Mouse (Mus musculus): Measurements from ENCODE around the gene Cdk5.

Gene Cdk5

DNA sequence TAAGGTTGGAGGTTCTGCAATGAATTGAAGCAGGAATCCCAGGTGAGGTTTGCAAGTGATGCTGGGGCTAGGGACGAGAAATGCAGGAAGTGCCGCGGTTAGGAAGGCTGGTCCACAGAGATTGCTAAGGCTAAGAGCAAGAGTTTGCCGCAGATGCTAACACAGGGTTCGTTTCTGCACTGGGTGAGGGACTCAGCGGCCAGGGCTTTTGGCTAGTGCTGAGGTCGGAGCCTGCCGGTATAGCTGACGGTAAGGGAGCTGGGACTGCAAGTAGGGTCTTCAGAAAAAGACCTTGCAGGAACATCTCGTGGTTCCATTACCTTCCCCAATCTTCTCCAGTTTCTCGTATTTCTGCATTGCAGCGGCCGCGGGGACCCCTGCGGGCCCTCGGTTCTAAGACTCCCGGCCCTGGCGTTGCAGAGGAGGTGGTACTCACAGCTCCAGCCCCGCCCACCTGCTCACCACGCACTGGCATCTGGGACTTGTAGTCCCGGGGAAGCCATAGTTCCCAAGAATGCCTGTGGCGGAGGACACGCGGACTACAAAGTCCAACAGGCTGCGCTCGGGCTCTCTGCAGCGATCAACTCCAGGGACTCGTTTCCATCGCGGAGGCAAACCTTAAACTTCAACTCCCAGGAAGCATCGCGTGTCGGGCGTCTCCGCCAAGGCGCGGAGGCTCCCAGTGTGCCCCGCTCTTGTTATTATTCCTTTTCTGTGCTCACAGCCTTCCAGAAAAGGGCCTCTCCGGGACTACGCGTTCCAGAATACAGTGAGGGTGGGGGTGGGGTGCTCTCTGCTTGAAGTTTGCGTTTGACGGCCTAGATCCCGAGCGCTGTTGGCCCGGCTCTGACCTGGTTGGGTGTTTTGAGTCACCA, at the start of gene Cdk5, which contains the start of gene Slc4a2:
TSS of gene Cdk5 (minus strand) at position 402 of the 875 bp plus-strand sequence.
TSS of gene Slc4a2 (plus strand) at position 709 of the 875 bp plus-strand sequence.
- peak; percentile 98 to 100 for DNase-seq (ENCODE audit: low spot score in 2 of 2)

DNA sequence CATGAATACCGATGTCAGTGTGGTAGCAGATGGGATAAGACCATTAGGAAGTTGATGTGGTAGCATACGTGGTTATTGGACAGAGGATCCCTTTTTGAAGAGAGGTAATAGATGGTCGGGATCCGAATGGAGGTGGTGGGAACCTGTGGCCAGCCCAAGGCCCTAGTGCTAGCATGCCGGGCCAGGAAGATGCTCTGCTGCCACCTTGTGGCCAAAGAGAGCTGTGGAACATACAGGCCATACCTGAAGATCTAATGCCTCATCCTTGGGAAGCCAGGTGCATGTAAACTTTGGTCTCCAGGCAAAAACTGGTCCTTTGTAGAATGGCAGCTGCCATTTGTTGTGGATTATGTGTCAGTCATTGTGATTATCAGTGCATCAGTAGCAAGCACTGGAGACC, 47.3 kb upstream of the Cdk5 start:
- peak in 1 of 2 experiments; percentile 53 for DNase-seq (ENCODE audit: low spot score in 2 of 2)

DNA sequence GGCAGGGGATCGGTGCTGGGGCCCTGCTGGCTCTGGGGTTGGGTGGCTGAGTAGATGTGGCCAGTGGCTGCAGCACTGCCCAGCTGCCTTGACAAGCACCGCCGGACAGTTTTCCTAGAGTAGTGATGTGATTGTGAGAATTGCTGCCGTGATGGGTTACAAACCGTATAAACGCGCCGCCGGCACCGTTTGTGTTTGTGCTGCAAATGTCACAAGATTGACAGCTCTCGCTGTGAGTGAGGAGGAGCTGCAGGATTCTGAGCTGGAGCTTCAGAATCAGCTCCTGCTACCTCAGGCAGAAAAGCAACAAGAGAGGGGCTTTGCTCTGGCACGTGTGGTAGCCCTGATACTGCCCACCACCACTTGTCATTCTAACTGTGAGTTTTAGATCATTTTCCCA, 43.4 kb upstream of the Cdk5 start:
- no peak for DNase-seq (ENCODE audit: low spot score in 2 of 2)

DNA sequence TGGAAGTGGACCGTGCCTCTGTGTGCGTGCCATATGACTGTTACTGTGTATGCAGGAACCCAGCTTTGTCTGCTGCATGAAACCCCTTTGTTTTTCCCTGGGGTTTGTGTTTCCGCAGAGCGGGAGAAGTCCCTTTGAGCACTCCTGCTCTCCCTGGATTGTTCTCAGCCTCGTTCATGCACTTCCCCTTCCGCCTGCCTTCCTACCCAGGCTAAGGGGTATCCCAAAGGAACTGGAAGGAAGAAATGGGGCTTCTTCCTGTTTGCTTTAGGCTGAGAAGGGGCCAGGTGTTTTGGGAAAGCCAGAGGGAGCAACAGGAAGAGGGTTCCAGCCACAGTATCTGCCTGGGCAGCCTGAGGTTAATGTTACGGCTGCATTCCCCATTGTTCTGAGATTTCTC, 32.3 kb upstream of the Cdk5 start:
- DNase-seq (ENCODE audit: low spot score in 2 of 2), result no peak

DNA sequence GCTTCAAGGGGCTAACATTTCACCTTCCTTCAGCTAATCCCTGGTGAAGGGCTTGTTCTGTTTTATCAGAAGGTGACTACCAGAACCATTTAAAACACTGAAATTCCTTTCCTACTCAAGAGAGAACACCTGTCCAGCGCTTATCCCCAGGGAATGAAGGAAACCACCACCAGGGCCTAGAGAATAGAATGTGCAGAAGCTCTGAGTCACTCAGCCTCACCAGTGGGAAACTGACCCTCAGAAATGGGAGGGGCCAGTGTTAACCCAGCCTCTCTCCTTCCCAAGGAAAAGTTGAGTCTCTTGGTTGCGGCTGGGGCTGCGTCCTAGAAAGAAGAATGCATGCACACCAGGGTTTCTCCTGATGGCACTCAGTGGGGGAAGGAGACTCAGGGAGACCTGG, 31.7 kb upstream of the Cdk5 start:
- DNase-seq (ENCODE audit: low spot score in 2 of 2), result no peak

DNA sequence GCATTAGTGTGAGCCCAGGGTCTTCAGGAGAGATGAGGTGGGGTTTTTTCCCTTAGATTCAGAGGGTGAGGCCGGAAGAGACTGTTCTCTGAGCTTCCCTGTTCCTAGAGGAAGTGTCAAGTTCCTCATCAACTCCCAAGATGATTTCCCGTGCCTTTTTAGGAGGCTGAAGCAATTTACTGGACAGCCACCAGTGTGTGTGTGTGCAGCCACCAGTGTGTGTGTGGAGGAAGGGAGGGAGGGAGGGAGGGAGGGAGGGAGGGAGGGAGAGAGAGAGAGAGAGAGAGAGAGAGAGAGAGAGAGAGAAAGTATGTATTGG, 30.6 kb upstream of the Cdk5 start:
- no peak for DNase-seq (ENCODE audit: low spot score in 2 of 2)

DNA sequence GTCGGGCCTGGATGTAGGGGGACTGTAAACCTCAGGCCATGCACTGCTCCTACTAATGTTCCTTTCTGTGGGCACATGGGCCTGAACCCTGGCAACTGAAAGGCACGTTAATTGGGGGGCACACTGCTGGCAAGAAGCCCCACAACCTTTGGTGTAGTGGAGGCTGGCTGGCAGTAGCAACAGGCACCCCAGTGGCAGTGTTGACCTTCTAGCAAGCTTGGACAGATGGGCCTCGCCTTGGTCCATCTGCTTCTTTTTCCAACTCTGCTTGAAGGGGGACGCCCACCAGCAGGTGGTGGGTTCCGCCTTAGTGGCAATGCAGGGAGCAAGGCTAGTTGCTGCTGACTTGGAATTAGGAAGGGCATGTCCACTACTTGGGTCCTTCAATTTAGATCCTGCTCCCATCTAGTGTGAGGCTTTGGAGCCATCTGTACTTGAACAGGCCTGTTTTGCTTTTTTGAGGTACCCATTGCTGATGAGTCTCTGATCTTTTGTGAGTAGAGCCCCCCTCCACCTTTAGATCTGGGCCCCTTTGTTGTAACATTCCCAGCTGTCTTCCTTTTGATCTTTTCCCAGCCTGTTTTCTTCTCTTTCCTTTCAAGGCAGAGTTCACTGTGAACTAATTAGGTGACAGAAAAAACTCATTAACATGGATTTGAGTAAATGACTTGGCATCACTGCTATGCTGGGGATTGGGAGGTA, 30.1 kb upstream of the Cdk5 start:
- no peak for DNase-seq (ENCODE audit: low spot score in 2 of 2)

DNA sequence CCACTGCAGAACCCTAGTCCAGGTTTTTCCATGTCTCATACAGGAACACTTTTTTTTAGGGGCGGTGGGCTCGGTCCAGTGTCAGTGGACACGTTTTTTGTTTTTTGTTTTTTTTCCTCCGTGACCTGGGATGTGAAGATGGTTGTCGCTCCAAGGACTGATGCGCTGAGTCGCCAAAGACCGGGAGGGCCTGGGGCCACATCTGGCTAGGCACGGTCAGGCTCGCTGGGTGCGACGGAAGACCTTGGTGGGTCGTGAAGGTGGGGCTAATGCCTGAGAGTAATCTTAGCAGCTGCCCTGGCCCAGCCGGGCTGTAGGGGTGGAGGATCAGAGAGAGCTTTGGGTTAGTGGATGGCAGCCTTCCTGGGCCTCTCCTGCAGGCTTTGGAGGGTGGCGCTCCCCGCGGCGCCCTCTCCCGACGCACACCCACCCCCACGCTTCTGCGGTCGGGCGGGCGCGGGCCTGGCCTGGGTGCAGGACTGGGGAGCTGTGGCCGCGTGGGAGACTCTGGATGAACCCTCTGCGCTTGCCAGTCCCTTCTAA, 29.4 kb upstream of the Cdk5 start:
- DNase-seq (ENCODE audit: low spot score in 2 of 2), result peak in 1 of 2 experiments; percentile 28

DNA sequence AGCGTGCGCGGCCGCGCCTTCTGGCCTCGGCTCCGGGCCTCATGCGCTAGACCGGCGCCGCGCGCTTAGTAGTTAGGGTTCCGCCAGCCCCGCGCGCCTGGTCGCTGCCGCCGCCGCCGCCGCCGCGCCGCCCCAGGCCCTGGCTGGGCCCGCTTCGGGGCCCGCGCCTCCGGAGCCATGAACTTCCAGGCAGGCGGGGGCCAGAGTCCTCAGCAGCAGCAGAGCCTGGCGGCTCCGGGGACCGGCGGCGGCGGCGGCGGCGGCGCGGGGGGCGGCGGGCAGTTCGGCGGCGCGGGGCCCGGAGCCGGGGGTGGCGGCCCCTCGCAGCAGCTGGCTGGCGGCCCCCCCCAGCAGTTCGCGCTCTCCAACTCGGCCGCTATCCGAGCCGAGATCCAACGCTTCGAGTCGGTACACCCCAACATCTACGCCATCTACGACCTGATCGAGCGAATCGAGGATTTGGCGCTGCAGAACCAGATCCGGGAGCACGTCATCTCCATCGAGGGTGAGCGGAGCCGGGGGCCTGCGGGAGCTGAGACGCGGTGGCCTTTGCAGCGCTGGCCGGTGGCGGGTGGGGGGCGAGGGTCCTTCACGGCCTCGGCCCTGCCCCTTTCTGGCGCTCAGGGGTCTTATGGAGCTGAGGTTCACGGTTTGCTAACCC, 28.8 kb upstream of the Cdk5 start, which contains the start of gene Agap3:
TSS of gene Agap3 (plus strand) at position 148 of the 661 bp plus-strand sequence.
- DNase-seq (ENCODE audit: low spot score in 2 of 2), result peak in 1 of 2 experiments; percentile 36

DNA sequence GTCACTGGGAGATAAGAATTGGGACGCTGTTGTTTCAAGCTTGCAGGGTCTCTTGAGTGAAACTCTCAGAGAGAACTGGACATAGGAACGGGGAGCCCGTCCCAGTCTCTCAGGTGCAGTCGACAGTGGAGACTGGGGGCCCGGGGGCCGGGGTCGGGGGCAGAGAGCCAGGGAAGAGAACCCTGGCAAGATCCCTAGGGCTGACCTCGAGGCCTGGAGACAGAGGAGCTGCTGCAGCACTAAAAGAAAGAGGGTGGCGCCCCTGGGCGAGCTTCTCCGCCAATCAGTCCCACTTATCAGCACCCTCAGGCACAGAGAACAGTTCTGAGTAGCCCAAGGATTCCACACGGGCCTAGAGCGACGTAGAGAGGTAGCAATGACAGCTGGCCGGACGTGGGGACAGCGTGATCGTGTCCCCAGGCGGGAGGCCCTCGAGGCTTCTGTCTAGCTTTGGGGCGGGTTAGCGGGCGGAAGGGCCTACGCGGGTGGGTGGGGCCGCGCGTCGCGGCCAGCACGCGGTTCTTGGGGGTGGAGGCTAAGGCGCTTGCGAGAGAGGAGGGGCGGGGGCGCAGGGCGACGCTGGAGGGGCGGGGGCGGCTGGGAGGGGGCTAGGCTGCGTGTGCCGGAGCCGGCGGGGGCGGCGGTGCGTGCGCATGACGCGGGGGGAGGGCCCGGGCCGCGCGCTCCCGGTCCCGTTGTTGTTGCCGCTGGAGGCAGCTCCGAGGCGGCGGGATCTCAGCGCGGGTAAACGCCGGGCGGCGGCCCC, 28.1 kb upstream of the Cdk5 start:
- peak; percentile 62 to 81 for DNase-seq (ENCODE audit: low spot score in 2 of 2)

DNA sequence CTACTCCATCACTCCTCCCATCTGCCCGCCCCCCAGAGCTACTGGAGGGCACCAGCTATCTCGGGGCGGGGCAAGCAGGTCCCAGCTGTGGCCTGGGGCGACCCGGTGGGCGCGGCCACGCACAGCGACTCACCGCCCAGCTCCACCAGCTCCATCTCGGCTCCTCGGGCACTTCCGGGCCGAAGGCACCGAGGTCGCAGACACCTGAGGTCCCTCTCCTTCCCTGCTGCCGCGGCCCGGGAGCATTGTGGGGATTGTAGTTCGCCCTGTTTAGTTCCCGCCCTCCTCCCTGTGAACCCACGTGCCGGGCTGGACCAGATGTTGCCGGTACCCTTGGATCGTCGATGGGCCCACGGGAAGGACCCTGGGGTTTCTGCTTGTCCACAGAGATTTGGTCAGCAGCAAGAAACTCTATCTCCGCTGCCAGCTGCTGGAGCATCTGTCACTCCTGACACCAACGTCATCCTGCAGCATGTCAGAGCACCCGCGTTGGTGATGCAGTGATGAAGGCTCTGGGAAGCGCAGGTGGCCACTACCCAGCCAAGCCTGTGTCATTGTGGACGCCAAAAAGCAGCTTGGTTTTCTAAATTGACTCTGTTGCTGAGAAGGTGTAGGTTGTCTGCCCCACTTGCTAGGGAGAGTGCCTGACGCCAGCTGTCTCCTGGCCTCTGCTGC, 24.4 kb upstream of the Cdk5 start, which contains the start of gene Tmub1:
TSS of gene Tmub1 (minus strand) at position 231 of the 675 bp plus-strand sequence.
- DNase-seq (ENCODE audit: low spot score in 2 of 2), result peak; percentile 79 to 80

DNA sequence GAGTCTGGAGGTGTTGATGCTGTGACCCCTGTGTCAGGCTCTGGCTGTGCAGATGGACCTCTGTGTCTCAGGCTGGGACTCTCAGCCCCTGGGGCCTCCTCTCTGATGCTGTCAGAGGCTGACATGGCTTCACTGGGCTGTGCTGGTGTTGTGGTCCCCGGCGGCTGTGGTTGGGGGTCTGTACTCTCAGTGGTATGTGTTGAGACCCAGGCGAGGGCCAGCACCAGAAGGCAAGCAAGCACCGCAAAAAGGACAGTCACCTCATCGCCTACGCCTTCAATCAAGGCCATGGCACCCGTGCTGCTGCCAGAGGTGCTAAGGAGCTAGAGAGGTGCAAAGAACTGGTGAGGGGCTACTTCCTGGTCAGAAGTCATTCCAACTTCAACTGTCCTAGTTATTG, 23.3 kb upstream of the Cdk5 start:
- DNase-seq (ENCODE audit: low spot score in 2 of 2), result no peak

DNA sequence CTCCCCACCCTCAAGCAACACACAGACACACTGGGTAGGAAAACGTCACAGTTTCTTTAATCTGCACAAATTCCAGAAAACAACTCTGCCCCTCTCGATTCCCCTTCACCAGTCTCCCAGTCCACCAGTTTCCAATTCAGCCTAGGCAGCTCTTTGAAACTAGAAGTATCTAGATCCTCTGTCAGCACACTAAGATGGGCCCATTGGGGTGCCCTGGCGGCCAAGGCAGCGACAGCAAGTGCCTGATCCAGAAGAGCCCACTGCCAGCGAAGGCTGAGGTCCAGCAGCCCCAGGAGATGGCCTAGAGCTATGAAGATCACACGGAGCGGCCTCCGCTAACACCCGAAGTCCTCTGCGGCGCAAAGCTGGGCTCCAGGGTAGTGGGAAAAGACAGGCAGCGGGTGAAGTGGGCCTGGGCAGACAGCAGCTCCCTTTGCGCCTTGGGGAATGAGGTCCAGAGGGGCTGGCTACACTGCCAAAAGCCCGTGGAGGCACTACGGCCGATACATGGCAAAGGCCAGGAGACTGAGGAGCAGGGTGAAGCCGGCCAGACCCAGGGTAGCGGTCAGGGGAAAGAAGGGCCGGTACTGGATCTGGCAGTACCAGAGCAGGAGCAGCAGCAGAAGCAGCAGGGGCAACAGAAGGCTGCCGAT, 22.2 kb upstream of the Cdk5 start:
- DNase-seq (ENCODE audit: low spot score in 2 of 2), result no peak

DNA sequence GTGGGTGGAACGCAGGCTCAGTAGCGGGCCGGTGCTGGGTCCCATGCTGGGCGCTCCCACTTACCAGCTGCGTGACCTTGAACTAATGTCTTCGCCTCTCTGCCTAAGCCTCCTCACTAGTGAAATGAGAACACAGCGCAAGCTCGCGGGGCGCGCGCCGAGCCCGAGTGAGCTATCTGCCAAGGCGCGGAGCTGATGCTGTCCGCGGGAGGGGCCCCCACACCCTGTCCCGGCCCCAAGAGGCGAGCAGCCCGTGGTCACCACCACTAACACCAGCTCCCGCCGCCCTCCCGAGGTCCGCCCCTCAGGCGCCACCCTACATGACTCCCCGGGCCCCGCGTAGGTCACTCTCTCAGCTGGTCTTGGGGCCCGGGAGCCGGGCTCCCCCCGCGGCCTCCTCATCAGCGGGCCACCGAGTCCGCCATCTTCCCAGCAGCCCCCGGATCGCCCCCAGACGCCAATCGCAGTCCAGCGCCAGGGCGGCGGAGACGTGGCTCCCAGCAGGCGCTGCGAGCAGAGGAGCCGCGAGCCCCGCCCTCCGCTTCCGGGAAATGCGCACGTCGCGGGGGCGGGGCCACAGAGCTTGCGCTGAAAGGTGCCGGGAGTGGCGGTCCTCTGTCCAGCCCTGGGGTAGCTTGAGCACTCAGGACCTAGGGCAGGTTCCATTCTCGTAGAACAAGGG, 21.6 kb upstream of the Cdk5 start, which contains the start of gene Fastk:
TSS of gene Fastk (minus strand) at position 542 of the 682 bp plus-strand sequence.
- DNase-seq (ENCODE audit: low spot score in 2 of 2), result peak; percentile 85 to 89

DNA sequence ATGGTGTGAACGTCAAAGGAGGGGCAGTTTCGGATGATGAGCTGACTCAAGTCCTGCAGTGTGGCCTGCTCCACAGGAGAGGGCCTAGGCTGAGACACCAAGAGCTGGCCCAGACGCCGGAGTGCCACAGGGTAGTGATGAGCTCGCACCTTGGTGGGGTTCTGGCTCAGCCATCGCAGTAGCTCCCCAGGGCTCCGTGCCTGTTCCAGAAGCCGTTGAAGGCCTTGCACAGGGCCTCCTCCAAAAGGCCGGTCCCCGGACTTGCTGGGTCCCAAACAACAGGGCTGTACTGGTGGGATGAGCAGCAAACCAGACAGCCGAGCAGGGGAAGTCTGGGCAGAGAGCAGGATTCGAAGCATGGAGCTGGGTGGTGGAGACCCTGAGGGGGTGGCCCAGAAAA, 20.6 kb upstream of the Cdk5 start:
- no peak for DNase-seq (ENCODE audit: low spot score in 2 of 2)

DNA sequence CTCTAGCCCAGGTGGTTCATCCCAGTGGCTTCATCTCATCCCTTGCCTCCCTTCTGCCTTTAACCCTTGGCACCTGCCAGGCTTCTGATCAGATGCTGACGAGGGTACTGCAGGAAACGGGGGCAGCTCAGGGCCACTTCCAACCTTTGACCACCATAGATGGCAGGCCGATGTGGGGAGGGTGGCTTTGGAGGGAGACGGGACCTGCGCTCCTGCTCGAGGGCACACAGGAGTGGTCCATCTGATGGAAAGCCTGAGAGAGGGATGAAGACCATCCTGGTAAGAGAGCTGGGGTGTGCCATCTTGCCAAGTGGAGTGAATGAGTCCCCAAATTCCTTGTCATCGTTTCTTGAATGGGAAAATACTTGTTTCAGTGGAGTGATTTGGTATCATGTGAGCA, 19.9 kb upstream of the Cdk5 start:
- DNase-seq (ENCODE audit: low spot score in 2 of 2), result no peak

DNA sequence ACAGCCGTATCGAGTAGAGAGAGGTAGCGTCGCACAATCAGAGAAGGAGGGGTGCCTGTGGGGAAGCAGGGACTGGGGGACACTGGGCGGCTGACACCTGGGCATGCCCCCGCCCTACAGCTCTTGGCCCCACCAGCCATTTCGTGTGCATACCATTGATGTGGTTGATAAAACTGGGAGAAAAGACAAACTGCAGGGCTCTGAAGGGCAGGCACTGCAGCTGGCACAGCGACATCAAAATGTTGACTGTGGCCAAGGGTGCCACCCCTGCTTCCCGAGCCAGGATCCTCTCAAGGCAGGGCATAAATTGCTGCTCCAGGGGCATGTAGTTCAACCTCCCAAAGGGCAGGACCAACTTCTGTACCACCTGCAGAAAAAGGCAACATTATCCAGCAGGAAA, 18.7 kb upstream of the Cdk5 start:
- no peak for DNase-seq (ENCODE audit: low spot score in 2 of 2)

DNA sequence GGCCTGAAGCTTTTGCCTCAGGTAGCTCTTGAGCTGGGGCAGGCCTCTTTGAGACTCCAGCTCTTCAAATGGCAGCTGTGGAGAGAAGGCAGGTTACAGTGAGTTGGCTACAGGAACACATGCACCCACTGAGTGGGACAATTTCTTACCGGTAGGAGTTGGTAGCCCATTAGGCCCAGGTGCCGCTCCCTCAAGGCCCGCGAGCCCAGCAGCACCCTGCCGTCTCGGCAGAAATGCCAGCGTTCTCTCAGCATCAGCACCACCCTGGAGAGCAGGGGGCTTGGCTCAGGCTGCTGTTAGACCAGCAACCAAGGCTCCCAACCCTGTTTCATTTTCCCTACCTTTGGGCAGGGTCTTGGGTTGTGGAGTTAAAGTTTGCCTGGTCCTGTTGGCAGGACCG, 17.9 kb upstream of the Cdk5 start:
- DNase-seq (ENCODE audit: low spot score in 2 of 2), result no peak

DNA sequence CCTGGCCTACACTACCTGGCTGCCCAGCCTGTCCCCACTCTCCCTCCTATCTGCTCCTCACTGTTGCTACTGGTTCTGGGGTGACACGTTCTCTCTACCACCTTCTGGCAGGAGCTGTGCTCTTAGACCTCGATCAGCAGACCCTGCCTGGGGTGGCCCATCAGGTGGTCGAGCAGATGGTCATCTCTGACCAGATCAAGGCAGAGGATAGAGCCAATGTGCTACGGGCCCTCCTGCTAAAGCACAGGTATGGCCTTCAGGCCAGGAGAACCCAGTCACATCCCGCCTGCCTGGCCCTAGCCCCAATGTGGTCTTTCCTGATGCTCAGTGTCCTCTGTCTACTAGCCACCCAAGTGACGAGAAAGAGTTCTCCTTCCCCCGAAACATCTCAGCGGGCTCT, 10.7 kb upstream of the Cdk5 start:
- no peak for DNase-seq (ENCODE audit: low spot score in 2 of 2)

DNA sequence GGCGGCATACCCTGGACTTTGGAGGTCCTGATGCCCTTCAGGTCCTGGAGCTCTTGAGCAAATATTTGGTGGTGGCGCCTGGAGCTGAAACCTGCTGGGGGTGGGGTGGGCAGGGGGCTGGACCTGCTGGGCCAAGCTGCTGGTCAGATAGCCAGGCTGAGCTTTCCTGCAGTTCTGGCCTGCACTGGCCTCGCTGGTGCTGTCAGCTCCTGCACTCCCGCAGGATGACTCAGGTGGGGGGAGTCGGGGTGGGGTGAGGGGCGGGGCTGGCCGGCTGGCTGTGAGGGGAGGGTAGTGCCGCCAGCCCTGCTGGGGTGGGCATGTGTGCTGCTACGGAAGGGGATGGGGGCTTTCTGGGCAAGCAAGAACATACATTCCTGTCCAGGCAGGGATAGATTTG, 5.3 kb upstream of the Cdk5 start:
- no peak for DNase-seq (ENCODE audit: low spot score in 2 of 2)
